Mouse (Mus musculus): Measurements from ENCODE around the gene Abcc10. TPM values are rescaled to one million over a fixed set of nuclear protein-coding genes. Genes with fewer than 3 reads are reported as not detected.

The Abcc10 gene
- 1 to 10 TPM; 5.3 to 5.4 TPM for total RNA-seq (2021)
- long read RNA-seq, experiment 1, full-length matches to known transcripts, result 4 of 6 reads
- long read RNA-seq, experiment 1, partial matches to known transcripts, result 2 of 6 reads
- long read RNA-seq, experiment 1, other reads (novel, unspliced or antisense), result 0 of 6 reads
- long read RNA-seq, experiment 2, full-length matches to known transcripts, result 4 of 9 reads
- long read RNA-seq, experiment 2, partial matches to known transcripts, result 2 of 9 reads
- long read RNA-seq, experiment 2, other reads (novel, unspliced or antisense), result 3 of 9 reads

DNA sequence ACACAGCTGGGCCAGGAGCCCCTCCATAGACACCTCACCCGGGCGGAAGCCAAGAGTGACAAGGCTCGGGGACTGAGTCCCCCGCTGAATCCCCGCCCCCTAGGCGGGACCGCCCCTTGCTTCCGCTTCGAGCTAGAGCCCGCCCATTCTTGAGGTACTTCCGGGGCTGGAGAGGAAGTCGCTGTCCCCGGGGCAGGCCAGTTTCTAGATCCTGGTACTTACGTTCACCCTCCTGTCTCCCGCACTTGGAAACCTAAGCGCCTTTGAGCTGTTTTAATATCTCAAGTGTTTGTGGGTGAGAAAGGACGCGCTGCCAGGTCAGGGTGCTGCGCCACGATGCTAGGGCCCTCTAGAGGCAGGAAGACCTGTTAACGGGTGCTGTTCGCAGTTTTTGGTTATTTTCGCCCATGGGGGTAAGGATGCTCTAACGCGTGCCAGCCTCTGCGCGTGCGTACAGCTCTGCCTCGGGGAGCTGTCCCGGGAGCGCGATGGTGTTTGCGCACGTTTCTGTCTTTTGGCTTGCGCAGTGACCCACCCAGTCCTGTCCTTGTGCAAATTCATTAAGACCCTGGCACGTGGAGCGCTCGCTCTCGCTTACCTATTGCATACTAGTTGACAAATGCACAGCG, at the start of gene Abcc10:
Abcc10 (minus strand) TSS at position 447 of the 629 bp plus-strand sequence.
- peak; percentile 89 to 96 for DNase-seq (ENCODE audit: low spot score in 2 of 2)

DNA sequence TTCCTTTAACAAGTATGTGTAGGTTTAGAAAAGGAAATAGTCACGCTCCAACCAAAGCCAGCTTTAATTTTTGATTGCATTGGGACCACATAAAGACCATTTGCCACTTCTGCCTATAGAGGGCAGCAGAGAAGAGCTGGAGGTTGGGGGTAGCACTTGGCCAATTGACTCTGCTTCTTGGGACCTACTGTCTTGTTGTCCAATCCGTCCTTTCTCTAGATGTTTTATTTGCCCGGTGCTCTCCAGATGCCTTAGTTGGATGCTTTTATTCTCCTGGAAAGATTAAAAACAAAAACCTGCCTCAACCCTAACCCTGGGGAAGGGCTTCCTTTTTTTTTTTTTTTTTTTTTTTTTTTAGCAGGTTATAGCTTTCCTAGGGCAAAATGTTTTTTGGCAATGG, 43.6 kb upstream of the Abcc10 start:
- no peak for DNase-seq (ENCODE audit: low spot score in 2 of 2)

DNA sequence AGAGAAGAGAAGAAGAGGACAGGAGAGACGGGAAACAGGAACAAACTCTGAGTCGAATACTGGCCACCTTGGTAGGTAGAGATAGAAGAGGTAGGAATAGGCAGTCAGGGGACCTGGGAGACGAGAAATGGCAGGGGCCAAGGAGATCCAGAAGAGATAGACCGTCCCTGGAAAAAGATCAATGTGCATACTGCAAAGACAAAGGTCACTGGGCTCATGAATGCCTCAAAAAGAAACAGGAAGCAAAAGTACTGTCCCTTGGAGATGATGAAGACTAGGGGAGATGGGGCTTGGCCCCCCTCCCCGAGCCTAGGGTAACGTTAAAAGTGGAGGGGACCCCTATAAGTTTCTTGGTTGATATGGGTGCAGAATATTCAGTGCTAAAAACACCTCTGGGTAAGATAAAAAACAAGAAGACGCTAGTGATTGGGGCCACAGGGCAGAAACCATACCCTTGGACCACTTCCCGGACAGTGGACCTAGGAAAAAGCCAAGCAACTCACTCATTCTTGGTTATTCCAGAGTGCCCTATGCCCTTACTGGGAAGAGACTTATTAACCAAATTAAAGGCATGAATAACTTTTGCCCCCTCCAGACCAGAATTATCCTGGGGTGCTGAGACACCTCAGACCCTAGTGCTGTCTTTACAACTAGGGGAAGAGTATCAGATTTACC, 23.0 kb upstream of the Abcc10 start:
- no peak for DNase-seq (ENCODE audit: low spot score in 2 of 2)

DNA sequence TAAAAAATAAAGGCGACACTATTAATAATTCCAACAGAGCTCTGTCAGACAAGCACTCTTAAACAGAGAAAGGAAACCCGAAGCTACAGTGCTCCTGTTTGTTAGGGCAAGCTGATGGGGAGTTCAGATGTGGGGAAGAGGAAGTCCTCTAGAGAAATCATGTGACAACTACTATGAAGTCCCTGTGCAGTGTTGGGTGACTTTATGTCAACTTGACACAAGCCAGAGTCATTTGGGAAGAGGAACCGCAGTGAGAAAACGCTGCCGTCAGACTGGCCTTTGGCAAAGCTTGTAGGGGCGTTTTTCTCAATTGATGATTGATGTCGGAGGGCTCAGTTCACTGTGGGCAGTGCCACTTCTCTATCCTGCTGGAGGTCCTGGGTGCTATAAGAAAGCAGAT, 13.1 kb upstream of the Abcc10 start:
- no peak for DNase-seq (ENCODE audit: low spot score in 2 of 2)

DNA sequence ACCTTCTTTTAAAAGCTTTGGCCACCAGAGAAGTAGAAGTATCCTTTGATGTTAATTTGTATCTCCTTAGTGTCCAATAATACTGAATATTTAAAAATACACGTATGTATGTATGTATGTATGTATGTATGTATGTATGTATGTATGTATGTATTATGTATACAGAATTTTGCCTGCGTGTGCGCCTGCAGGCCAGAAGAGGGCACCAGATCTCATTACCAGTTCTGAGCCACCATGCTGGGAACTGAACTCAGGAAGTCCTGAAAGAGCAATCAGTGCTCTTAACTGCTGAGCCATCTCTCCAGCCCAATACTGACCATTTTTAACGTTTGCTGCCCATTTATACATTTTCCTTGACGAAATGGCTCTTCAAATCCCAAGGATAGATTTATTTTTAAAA, 8.3 kb upstream of the Abcc10 start:
- no peak for DNase-seq (ENCODE audit: low spot score in 2 of 2)

DNA sequence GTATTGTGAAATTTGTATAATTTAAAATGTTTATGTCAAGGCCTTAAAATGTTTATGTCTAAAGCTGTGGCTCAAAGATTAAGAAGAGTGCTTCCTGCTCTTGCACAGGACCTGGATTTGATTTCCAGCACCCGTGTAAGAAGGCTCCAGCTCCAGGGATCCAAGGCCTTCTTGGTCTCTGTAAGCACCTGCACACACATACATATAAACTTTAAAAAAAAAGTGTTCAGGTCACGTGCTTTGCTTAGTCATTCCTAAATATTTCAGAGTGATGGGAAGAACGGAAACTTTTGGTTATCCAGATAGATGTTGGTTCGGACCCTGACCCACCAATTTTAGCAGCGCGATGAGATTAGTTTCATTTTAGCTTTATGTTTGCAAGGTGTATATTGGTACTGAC, 571 bp upstream of the Abcc10 start:
- no peak for DNase-seq (ENCODE audit: low spot score in 2 of 2)

DNA sequence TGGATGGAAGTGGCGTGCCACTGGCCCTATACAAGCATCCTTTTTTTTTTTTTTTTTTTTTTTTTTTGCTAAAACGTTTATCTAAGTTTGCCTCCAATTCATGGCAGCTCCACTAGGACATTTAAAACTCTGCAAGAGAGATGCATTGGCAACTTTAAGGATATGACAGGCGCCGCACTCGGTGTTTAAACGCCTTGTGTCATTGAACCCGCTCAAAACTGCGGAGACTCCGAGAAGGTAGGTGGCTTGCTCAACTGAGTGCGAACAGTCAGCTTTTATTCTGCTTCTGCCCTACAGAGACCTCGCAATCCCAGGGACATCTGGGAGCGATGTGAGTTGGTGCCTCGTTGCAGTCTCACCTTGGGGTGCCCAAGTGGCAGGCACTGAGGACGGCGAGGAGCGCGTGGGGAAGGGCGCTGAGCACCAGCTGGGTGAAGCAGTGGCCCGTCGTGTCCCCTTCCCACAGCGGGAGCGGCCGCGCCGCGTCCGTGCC, 693 bp downstream of the Abcc10 start:
- DNase-seq (ENCODE audit: low spot score in 2 of 2), result no peak

DNA sequence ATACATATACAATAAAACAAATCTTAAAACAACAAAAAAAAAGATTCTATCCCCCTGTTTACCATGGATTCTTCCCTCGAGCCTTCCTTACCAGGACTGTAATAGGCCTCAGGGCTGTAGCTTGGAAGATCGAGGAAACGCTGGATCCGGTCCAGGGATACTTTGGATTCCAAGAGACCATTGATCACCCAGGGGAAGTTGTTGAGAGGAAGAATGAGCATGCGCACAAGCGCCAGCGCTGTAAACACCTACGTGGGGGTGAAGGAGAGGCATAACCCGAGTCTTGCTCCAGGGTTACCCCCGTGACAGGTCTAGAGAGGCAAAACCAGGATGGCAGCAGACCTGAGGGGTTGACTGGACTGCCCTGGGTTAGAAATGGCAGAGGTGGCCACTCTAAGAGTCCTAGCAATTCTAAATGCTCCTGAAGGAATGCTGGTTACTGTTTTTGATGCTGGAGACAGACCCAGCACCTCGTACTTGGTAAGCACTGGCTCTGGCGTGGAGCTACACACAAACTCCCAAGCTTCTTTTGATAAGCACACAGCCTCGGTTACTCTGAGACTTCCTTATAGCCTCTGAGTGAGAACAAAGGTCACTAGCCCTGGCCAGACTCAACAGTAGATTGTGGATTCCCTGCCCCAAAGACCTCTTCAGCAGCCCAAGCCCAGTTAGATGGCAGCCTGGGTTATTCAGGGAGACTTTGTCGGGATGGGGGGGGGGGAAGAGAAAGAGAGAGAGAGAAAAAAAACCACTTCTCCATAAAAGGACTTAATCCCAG, 5.9 kb downstream of the Abcc10 start:
- DNase-seq (ENCODE audit: low spot score in 2 of 2), result no peak

DNA sequence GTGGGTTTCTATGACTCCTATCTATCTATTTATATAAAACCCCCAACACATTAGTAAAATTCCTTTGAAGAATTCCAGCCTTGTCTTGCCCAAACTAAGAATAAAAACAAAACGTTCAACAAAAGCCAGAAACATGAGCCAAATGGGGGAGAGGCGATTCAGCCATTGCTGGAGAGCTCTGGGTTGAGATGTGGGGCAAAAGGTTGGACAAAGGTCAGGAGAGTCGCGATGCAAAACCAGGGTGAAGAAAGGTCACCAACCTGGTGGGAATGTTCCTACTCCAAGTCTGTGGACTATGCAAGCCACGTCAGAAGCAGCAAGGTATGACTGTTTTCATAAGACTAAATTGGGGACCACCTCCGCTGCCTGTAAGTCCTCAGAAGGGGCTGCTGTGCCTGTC, 7.7 kb downstream of the Abcc10 start:
- no peak for DNase-seq (ENCODE audit: low spot score in 2 of 2)

DNA sequence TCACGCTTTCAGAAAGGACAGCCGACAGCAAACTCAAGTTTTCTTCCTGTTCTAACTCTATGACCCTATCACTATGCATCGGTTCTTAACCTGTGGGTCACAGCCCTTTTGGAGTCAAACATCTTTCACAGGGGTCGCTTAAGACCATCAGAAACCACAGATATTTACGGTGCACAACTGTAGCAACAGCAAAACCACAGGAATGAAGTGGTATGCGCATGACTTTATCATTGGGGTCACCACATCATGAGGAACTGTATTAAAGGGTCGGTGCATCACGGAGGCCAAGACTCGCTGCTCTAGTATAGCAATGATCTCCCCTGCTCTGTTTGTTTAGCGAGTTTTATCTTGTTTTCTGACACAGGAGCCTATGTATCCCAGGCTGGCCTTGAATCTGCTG, 12.3 kb downstream of the Abcc10 start:
- DNase-seq (ENCODE audit: low spot score in 2 of 2), result no peak

DNA sequence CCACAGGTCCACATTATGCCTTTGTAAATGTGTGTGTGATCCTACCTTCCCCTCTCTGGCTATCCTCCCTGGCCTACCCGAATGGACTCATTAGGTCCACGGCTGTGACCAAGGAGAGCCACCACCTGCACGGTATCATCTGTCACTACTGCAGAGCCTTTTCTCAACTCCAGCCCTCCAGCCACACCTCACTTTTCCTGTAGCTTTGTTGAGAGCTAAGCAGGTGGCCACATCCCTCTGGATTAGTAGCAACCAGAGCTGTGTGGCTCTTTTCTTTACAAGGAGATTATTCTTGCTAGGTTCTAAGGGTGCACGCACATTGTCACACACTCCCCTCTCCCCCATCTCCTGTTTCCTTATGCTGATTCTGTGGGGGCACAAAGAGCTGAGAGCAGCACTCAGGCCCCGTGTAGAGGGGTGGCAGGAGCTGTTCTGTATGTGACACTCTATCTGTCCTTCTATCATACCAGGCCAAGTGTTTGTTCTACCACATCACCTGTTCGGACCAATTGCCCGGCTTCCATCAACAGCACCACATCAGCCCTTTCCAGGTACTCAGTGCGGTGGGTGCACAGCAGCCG, 14.9 kb downstream of the Abcc10 start:
- DNase-seq (ENCODE audit: low spot score in 2 of 2), result no peak

DNA sequence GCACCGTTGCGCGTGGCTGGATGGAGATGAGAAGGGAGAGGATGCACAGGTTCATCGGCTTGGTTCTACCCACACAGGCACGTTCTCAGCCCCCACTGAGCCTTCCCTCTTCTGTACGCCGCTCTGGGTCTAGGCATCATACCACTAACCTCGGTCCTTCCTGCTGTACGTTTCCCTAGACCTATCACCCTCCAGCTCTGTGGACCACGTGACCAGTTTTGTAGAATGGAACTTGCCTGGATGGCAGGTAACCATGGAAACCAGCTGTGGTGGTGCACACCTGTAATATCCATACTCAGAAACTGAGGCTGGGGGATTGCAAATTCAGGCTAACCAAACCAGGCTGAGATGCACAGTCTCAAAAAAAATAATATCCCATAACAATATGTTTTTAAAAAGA, 17.6 kb downstream of the Abcc10 start:
- no peak for DNase-seq (ENCODE audit: low spot score in 2 of 2)

DNA sequence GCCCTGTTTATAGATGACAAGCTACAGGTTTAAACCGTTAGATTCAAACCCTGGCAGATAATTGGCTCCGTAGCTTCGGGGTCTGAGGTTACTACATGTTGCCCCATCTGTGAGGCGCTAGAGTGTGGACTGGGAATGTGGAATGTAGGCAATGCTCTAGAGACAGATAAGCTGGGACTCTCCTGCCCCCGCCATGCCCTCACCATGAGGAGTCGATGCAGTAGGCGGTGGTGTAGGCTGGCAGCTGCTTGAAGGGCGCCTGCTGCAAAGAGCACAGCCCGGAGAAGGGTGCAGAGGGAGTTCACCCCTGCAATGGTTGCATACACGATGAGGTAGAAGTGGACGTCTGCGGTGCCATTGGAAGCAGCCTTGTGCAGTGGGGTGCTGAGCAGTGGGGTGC, 18.3 kb downstream of the Abcc10 start:
- no peak for DNase-seq (ENCODE audit: low spot score in 2 of 2)

DNA sequence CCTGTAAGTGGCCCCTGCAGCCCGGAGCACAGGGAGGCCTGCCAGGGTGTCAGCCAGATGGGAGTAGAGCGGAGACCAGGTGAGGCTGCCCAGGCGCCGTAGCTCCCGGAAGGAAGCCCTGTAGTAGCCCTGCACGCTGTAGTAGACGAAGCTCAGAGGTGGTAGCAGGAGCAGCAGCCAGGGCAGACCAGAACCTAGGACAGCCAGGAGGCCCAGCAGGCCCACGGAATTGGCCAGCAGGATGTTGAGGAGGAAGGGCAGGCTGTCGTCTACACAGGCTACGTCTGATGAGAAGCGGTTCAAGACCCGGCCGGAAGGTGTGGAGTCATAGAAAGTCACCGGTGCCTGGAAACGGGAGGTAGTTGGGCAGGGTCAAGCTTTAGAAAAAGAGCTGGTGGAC, 21.2 kb downstream of the Abcc10 start:
- peak in 1 of 2 experiments; percentile 12 for DNase-seq (ENCODE audit: low spot score in 2 of 2)

DNA sequence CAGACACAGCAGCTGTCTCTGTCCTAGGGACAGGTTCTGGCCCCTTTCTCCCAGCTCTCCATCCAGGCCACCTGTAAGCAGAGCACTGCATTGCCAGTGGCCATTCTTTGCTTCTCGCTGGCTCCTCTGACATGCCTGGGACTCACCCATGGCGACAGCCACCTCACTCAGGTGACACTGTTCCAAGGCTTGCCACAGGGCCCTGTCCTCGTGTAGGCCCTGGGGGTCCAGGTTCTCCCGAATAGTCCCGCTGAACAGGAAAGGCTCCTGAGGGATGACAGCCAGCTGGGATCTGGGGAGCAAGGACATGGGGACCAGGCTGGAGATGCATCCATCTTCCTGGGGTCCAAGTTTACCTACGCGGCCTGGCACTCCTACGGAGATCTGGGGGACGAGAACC, 24.0 kb downstream of the Abcc10 start:
- DNase-seq (ENCODE audit: low spot score in 2 of 2), result no peak

DNA sequence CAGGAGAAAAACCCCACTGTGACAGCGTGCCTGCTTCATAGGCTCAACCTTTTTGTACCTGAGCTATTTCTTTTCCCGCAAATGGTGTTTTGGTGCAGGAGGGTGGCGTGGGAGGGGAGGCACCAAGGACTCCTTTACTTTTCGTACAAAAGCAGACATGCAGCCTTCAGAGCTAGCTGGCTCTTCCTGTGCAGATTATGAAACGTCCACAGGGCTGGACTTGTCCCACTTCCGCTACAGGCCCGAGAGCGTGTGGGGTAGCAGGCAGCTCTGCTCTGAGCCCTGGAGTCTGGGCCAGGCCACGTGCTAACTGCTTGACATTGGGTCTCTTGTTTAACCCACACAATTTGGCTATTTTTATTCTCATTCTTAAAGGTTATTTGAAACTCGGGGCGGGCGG, 26.3 kb downstream of the Abcc10 start:
- DNase-seq (ENCODE audit: low spot score in 2 of 2), result no peak

DNA sequence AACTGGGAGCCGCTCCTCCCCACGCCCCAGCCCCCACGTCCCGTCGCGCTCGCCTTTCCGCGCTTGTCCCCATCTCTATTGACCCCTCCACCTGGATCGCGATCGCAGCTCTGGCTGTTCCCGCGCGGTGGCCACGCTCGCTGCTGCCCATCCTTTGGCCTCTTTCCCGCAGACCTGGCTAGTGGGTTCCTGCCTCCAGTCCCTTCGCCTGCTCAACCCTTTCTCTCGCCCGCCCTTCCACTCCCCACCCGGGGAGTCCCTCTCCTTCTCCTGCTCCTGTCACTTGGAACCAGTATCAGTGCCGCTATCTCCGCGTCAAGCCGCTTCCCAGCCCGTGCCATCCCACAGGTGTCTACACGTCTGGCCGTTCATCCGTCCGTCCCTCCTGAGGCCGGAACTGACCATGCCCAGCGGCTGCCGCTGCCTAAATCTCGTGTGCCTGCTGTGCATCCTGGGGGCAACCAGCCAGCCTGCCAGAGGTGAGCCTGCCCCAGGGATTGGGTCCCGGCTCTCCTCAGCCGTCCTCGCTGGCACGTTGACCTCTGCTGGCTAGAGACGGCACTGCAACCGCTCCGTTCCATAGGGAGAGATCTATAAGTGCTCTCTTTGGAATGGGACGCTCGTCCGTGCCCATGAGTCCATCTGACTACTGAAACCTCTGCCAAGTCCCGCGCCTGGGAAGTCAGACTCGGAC, 29.8 kb downstream of the Abcc10 start:
- DNase-seq (ENCODE audit: low spot score in 2 of 2), result peak; percentile 67 to 79

DNA sequence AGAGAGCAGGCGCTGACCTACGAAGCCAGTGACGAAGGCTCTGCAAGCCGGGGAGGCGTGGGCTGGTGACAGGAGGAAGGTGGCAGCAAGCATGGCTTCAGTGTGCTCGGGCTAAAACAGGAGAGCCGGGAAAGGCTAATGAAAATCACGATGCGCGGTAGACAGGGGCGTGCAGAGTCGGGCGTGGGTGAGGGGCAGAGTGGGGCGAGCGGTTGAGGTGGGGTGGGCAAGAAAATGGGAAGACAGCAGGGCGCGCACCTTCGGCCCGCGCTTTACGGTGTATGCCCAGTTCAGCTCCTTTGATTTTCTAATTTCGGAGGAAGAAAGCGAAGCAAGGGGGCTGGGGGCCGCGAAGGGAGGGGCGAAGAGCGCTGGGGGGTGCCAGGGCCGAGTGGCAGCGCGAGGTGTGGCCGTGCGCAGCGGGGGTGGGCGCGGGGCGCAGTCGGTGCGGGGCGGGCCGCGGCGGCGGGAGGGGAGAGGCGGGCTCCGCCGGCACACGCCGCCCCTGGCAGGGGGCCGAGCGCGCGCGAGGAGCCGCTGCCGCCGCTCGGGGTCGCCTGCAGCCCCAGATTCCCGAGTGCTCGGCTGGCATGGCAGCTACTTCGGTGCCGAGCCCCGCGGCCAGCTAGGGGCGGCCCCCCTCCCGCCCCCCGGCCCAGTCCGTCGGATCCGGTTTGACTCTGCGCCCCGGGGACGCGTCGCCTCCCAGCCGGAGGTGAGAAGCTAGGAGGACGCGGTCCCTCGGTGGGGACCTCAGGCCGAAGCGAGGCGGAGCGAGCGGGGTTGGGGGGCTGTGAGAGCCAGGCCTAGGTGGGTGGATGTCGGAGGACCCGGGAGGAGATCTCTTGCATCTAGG, 30.6 kb downstream of the Abcc10 start, which contains the start of gene Dlk2:
Dlk2 (plus strand) TSS at position 58 of the 856 bp plus-strand sequence.
- DNase-seq (ENCODE audit: low spot score in 2 of 2), result peak in 1 of 2 experiments; percentile 21

DNA sequence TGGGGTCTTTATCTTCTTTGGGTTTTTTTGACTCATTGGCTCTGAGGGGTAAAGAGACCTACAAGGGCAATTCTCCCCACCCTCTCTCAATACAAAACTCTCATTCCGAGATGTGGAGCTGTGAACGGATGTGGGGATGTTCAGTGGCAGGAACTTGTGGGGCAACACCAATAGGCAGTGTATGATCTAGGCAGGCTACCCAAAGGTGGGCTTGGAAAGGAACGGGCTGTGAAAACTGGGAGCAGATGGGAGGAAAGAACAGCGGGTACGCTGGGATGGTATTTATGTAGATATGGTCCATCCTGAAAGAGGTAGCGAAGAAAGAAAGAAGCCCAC, 31.2 kb downstream of the Abcc10 start:
- no peak for DNase-seq (ENCODE audit: low spot score in 2 of 2)

DNA sequence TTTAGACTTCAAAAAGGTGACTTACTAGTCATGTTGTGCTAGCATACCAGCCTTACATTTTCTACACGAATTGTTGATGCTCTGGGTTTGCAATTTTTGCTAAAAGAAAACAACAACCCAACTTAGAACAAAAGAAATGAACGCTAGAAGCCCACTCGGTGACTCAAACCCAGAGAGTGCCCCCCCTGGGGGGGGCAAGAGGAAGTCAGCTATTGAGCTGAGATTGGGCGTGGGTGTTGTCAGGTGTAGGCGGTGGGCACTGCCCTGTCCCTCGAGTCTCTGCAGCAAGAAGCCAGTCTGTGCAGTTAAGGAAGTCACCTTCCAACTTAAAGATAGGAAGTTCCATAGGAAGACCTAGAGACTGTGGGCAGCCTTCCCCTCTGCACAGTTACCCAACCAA, 31.6 kb downstream of the Abcc10 start:
- DNase-seq (ENCODE audit: low spot score in 2 of 2), result peak in 1 of 2 experiments; percentile 11
